Mouse (Mus musculus): Measurements from ENCODE around the gene Mapkapk2.

Mapkapk2 gene

DNA sequence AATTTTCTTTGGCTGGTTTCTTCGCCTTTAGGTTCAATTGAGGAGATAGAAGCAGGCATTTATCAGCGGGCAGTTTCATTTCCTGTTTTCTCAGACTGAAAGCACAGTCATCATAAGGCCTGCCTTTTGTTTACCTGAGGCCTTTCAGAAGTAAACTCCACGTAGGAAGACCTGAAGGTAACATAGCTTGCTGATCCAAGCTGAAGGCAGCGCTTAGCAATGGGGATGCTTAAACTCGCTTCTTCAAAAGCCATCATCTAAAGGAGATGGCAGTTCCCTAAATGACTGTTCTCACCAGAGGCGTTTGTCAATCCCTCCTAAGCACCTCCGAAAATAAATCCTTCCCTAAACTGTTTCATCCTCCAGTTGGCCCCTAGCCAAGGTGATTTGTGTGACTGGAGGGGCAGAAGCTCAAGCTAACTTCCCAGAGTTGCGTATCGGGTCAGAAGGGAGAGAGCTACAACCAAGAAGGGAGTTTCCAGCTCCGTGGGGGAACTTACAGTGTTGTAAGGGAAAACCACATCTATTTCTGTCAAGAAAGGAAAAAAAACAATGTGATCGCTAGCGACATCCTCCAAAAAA lies 13.0 kb upstream of the Mapkapk2 start:
- DNase-seq (ENCODE audit: low spot score), result no peak

DNA sequence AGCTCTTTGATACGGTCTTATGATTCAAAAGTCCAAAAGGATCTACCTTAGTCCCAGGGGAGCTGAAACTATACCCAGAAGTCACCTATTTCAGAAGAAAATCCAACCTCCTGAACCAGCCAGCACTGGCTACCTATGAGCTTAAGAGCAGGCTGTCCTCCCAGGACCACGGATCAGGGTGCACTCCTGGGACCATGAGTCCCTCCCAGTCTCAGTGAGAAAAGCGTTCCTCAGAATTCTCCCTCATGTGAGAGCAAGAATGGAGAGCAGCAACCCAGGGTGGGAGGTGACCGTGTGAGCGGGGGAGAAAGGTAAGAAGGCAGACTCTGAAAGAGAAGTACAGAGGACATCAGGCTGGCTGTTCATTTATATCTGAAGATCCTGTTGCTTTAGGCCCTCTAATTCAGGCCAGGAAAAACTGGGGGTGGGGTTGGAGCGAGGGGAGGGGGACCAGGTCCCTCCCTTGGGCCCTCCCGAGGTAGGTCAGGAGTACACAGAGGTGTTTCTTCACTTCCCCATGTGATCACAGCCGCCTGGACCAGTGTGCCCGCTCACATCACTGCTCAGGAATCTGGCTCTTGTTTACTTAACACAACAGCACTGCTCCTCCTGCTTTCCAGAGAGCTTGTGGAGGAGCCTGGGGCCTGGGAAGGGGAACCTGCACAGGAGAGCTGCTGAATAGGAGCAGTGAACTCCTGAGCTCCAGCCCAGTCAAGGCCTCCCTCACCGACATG lies 10.1 kb upstream of the Mapkapk2 start:
- DNase-seq (ENCODE audit: low spot score), result peak; percentile 36

DNA sequence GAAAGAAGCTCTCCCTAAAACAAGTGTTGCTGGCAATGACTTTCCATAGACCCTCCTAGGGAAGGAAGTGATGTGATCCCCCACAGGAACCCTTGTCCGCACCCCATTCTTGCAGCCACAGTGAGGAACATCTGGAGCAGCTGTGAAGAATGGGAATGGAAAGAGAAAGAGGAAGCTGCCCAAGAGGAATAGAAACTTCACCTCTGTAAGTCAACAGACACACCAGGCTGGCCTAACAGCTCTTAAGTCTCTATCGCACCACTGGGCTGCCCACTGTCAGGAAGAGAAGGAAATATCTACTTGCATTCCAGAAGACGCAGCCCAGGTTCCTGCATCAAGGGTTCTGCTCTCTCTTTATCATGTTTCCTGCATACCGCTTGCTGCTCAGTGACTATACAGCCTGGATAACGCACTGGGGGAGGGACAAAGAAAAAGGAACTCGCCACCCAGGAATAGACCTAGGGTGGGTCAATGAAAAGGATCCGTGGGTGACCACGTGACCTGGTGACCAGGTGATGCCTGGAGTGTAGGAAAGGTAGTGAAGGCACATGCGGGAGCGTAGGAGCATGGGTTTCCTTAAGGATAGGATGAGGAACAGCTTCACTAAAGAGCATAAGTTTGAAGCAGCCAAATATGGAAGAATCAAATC lies 6.3 kb upstream of the Mapkapk2 start:
- no peak for DNase-seq (ENCODE audit: low spot score)

DNA sequence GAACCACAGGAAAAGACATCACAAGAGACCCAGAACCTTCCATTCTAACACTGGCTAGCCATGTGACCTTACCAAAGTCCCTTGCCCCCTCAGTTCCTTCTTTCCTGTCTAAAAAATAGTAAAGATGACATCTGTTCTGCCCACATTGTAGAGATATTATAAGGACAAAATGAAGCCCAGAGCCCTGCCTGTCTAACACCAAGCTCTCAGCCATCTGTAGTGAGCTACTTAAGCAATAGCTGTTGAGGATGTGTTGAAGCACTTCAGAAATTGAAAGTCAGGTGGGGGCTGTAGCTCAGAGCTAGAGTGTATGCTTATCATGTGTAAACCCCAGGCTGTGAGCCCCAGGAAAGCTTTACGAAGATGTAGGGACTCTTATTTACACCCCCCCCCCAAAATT lies 3.2 kb upstream of the Mapkapk2 start:
- no peak for DNase-seq (ENCODE audit: low spot score)

DNA sequence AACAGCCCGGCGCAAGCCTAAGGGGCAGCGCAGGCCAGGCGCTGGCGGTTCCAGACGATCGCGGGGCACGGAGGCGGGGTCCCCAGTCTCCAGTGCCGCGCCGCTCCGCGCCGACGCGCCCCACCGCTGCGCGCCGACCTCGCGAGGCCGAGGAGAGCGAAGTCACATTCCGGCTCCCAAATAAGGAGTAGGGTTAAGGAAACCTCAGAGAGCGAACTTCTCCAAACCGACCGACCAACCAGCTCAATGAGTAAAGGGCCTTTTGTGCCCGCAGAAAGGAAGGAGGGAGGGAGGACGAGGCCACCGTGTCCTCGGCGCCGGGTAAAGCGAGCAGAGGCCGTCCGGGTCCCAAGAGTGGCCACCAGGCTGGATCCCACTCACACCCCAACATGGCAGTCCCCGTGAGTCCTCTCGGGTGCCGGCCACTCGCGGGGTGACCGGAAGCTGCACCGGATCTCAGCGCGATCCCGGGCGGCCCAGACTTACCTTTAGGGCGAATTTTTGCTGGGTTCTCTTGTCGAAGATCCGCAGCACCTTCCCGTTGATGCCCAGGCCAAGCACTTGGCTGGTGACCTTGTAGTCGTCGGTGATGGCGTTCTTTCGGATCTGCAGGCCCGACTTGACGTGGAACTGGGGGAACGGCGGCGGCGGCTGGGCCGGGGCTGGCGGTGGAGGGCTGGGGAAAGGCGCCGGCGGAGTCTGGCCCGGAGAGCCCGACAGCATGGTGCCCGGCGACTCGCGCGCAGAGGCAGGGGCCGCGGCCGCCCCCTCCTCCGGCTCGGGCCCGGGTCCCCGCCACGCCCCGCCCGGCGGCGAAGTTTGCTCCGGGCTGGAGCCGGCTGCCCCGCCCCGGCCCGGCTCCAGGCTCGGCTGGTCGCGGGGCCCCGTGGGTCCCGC lies 575 bp downstream of the Mapkapk2 start:
- peak; percentile 67 for DNase-seq (ENCODE audit: low spot score)

DNA sequence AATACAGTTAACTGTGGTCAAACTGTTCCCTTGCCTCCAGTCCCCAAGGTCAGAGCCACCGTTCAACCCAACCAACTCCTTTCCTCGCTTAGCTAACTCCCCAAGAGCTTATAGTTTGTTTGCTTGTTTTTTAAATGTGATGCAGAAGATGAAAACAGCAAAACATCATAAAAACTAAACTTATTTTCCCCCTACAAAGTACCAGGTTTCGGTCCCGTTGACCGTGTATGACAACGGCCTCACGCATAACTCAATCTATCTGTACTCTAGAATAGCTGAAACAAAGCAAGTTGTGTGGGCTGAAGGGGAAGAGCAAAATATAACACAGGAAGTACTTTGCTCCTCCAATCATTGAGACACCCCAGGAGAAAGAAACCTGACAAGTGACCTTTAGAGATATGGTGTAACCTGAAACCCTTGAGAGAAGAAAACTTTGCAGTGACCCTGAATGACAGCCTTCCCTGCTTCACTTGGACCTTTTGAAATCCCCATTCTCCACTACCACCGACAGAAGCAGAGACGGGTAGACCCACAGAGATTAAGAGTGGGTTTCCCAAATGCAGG lies 1.4 kb downstream of the Mapkapk2 start:
- DNase-seq (ENCODE audit: low spot score), result no peak

DNA sequence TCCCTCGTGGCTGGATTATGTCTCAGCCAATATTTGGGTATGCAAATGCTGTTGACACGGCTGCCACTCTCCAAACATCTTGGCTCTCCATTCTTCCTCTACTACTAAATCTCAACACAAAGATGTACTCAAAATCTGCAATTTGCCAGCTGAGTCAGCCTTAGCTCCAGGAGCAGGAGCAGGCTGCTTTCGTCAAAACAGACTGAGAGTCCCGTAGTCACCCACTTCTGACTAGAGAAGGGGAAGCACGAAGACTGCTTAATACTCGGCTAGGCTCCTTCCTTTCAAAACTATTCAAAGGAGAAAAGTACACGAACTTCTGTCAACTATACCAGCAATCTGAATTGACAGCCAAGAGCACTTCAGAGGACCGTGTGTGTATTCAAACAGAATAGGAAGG lies 2.1 kb downstream of the Mapkapk2 start:
- DNase-seq (ENCODE audit: low spot score), result no peak

DNA sequence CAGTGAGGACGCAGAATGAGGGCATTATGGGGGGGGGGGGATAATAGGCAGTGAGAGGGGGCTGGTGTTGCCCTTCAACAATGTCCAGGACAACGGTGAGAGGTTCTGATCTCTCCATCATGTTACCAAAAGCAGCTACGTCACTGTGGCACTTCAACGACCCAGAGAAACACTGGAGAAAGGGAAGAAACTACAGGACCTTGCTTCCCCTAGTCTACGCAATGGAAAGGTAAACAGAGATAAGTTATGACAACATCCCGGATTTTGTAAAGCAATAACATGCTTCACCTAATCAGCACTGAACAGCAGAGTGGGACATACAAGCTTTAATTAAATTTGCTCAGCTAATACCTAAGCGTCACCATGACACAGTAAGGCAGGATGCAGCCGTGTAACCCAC lies 3.7 kb downstream of the Mapkapk2 start:
- DNase-seq (ENCODE audit: low spot score), result no peak

DNA sequence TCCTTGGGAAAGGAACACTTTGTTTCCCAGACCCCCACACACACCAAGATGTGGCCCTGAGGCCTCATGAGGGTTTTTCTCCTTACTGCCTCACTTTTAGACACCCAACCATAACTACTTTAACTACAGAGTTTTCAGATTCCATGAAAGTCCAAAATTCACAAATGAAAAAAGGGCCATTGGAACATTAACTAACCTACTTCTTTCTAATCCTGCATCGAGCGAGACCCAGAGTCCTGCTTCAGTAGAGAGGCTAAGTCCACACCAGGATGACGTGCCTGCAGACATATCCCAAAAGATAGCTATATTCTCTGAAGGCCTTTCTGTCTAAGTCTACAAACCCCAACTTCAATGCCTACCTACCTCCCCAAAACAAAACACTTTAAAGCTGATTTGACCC lies 4.8 kb downstream of the Mapkapk2 start:
- DNase-seq (ENCODE audit: low spot score), result no peak

DNA sequence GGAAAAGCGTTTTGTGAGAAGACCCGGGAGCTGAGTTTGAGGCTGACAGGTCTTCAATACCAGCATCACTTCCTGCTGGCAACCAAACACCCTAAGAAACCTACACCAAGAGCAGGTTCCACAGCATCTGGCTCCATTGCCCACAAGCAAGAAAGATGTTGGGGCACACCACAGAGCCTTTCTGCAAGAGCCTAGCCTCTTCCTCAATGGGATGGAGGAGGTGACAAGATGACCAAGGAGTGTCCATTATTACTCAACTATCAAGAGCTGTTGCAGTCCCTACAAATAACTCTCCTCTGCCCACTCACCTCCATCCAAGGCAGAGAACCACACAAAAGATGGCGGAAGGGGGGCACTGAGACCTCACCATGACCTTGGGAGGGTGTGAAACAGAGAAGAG lies 5.5 kb downstream of the Mapkapk2 start:
- no peak for DNase-seq (ENCODE audit: low spot score)

DNA sequence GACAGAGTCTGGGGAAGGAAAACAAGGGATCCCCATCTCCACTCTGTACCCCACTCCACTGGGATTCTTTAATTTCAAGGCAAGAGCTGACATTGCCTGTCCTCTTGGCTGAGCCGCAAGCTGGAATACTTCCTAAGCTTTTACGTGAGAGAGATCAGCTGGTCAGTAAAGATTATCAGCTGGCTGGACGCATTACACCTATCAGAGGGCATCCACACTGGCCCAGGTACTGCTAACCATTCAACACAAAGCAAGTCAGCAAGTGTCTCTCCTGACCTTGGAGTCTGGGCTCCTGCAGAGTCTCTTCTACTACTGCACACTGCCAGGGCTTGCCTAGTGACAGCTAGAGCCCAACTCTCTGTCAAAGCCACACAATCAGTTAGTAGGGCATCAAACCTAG lies 6.1 kb downstream of the Mapkapk2 start:
- DNase-seq (ENCODE audit: low spot score), result no peak

DNA sequence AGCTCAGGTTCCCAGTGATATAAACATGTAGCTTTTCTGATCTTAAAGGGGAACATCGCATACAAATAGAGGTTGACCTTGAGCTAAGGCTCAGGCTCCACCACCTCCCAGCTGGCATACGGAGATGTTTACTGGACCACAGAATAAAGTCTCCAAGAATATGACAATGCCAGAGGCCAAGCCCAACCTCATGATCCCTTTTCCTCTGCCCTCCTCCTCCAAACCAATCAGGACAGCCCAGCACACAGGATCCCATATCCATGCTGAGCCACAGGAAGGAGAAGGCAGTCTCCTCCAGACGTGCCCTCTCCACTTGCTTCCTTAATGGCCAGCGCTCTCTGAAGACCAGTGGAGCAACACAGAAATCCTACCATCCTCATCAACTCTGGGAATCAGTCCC lies 6.7 kb downstream of the Mapkapk2 start:
- DNase-seq (ENCODE audit: low spot score), result no peak

DNA sequence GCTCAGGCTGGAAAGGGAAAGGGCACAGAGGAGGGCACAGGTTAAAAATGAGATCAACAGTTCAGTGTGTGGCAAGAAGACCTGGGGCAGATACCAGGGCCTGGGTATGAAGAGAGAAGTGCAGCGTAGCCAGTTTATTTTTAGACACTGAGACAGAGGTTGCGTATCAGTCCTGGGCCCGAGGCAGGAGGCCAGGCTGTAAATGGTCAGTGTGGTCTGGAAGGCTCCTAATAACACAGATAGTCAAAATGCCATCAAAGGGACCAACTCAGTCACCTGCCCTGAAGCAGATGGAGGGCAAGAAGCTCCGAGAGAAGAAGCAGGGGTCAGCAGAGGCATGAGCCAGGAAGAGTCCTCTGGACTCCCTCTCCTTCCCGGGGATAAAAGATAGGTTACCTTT lies 7.4 kb downstream of the Mapkapk2 start:
- DNase-seq (ENCODE audit: low spot score), result peak; percentile 31

DNA sequence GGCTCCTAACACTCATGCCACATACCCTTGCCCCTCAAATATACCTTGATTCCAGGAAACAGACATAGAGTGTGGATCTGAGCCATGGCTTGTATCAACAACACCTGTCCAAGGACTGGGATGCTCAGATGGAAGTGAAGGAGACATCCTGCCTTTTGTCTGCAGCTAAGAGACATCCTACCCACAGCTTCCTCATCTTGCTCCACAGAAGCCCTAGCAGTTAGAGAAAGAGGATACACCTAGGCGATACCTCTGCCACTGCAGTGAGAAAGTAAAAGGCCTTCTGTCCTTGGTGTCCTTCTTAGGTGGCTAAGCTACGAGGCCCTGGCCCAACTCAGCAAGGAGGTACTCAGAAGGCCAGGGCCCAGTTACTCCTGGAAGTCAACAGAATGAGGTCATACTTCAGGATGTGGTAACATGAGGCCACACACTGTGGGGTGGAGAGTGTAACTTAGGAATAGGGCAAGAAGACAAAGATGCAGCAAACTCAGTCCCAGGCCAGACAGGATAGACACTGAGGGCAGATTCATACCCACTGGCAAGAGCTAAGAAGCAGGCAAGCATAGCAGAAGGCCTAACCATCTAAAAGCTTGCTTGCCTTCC lies 8.0 kb downstream of the Mapkapk2 start:
- DNase-seq (ENCODE audit: low spot score), result peak; percentile 64

DNA sequence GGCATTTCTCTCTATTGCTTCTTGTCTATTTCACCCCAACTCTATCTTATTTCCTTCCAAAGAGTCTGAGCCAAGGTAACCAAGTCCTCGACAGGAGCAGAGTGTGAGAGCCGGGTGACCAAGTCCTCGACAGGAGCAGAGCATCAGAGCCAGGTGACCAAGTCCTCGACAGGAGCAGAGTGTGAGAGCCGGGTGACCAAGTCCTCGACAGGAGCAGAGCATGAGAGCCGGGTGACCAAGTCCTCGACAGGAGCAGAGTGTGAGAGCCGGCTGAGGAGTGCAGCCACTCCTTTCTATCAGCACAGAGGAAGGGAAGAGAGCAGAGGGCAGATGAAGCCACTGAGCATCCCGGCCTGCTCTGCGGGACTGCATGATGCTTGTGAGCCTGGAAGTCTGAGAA lies 9.1 kb downstream of the Mapkapk2 start:
- DNase-seq (ENCODE audit: low spot score), result no peak

DNA sequence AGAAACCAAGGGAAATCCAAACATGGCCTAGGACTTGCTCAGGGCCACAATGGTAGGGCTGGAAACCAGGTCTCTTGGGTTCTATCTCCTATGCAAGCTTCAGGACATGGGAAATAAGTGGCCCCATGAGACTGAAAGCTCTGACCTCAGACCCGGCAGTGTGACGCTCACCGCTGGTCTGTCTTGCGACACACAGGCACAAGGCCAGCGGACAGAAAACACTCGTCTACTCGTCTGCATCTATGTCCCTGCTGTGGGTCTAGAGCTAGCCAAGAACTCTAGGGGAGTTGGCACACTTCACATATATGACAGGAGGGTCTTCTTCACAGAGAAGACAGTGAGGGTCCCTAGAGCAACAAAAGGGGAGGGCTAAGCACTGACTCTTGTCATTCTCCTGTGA lies 10.7 kb downstream of the Mapkapk2 start:
- peak; percentile 80 for DNase-seq (ENCODE audit: low spot score)

DNA sequence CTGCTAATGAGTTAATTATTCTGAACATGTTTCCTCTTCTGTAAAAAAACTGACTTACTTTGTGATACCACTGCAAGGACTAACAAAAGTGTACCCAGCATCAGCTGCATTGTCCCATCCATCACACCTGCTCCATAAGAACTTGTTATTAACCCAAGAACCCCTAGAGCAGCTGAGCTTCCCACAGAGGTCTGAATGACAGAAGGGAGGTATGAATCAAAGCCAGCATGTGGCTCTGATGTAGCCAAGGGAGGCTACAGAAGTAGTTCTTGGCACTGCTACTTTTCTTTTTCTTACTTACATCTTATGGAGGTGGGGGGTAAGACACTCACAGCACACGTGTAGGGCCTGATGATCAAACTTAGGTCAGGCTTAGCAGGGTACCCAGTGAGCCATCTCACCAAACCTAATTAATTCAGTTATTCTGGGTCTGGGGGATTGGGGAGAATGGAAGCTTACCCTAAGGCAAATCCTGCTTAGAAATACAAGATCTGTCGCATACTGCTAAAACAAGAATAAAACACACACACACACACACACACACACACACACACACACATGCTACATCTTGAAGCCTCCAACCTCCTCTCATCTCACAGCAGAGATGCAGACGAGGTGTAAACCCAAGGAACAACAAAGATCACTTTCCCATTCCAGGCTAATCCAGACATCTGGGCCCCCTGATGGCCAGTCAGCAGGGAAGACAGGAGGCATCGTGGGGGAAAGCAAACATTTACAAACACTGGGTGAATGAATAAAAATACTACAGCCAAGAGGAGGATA lies 11.5 kb downstream of the Mapkapk2 start:
- DNase-seq (ENCODE audit: low spot score), result no peak

DNA sequence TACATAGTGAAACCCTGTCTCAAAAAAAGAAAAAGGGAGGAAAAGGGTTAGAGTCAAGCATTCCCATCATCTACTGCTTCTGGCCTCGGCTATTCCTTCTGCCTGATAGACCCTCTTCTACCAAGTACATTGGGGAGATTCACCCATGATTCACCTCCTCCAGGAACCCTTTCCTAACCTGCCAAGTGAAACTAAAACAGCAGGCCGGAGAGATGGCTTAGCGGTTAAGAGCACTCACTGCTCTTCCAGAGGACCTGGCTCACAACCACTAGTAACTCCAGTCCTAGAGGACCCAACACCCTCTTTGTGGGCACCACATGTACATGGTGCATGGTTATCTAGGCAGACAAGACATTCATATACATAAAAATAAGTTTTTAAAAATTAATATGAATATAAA lies 12.4 kb downstream of the Mapkapk2 start:
- no peak for DNase-seq (ENCODE audit: low spot score)

DNA sequence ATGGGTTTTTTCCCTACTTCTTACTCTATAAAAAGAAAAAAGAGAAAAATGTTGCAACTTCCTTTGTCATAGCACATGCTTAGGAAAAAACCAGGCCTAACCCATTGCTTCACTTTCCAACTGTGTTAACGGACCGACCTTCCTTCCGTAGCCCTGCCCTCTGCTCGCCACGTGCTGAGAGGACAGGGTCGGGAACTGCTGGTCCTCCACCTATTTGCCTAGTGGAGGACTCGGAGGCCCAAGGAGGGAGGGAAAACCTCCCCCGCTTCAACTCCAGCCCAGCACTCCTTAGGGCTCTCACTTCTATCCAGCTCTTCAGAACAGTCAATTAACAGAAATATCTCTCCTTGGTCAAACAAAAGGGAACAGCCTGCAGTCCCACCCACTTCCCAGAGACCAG lies 13.3 kb downstream of the Mapkapk2 start:
- DNase-seq (ENCODE audit: low spot score), result peak; percentile 50

DNA sequence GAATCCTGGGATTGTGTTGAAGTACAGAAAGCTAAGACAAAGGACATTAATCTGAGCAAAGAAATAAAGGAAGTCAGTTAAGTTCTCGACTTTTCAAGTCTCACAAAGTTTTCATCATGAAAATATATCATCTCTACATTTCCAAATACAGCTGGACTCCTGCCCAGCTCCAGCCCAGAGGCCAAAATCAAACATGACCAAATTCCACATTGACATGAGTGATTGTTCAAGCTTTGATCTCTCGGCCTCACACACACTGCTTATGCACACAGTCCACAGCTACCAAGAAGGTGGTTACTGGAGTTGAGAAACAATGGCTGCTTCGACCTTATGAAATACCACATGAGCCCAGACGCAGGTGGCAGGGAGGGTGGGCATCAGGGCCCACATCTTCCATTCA lies 14.0 kb downstream of the Mapkapk2 start:
- peak; percentile 89 for DNase-seq (ENCODE audit: low spot score)

DNA sequence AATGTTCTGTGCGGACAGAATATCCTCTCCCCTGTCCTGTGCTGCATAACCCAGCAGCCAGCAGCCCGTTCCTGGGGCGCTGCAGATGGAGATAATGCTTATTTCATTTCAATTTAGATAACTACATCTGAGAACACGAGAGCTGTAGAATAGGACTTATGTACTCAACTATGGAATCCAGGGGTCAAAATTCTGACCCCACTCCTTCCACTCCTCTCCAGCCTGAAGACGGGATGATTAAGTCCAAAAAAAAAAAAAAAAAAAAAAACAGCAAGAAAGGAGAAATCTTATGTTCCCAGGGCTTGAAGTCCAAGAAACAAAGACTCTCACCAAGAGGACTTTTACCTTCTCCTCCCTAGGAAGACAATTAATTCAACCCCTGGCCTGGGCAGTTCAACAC lies 14.5 kb downstream of the Mapkapk2 start:
- DNase-seq (ENCODE audit: low spot score), result no peak

All from adipocyte (in vitro differentiated cells).